Mouse (Mus musculus): Measurements from ENCODE around the gene Cpd.

DNA sequence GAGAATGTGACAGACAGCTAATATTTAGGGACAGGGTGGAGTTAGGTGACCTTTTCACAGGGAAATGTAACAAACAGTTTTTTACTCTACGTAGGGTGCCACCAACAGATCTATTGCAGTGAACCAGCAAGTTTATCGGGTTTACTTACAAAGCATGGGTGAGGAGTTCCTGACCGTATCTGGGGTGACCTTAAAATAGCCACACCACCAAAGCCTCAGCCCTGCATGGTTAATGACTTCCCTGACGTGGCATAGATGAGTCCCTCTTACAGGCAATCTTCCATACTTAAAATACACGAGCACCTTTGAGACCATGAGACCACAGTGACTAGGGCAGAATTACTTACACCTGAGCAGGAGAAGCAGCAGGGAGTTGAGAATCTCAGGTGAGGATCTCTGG is 12.0 kb upstream of the Cpd start:
- no peak for TF ChIP-seq POLR2A (IDR thresholded peaks at IDR 0.05; ENCODE audit: borderline replicate concordance, low read depth, low read length)
- no peak for TF ChIP-seq CTCF (IDR thresholded peaks at IDR 0.05; ENCODE audit: low read depth, low read length)

Data from bone marrow macrophage, adult 2 months (primary cell).